Mouse (Mus musculus) liver, embryonic 11.5 days (tissue): Measurements from ENCODE around the gene Rtn4rl1. TPM values are rescaled to one million over a fixed set of nuclear protein-coding genes. Genes with fewer than 3 reads are reported as not detected.

Experiments
- ATAC-seq: fragments of 200-750 bp; cut with Nextera tagmentation; replicated peaks from 2 replicates; pipeline ENCODE4 v1.8.0; 2017; ENCODE audit warnings: moderate number of reproducible peaks, mild to moderate bottlenecking, moderate TSS enrichment, moderate library complexity; ENCODE audit not compliant: low FRiP score
- DNase-seq: peaks from one replicate; pipeline ENCODE4 v3.0.0-alpha.2; 2017; ENCODE audit warnings: low spot score
- H3K27ac ChIP-seq: fragments of 300-500 bp; sonication (generic); 2 replicates; pipeline ENCODE4 v1.5.1; 2014; ENCODE audit warnings: mild to moderate bottlenecking, low read depth, low read length, control low read depth
- H3K27me3 ChIP-seq: fragments of 300-500 bp; sonication (generic); replicated peaks from 2 replicates; pipeline ENCODE4 v1.6.1; 2014; ENCODE audit warnings: low read length, mixed read lengths; ENCODE audit not compliant: control insufficient read depth, insufficient read depth
- H3K36me3 ChIP-seq: fragments of 300-500 bp; sonication (generic); 2 replicates; pipeline ENCODE4 v1.6.1; 2014; ENCODE audit warnings: mild to moderate bottlenecking, low read length, moderate library complexity, mixed read lengths; ENCODE audit not compliant: control insufficient read depth, insufficient read depth
- H3K4me1 ChIP-seq: fragments of 300-500 bp; sonication (generic); replicated peaks from 2 replicates; pipeline ENCODE4 v1.6.1; 2014; ENCODE audit warnings: low read length, mixed read lengths; ENCODE audit not compliant: control insufficient read depth, insufficient read depth
- H3K4me2 ChIP-seq: fragments of 300-500 bp; sonication (generic); 2 replicates; pipeline ENCODE4 v1.6.1; 2014; ENCODE audit warnings: mild to moderate bottlenecking, control low read depth, moderate library complexity
- H3K4me3 ChIP-seq: fragments of 300-500 bp; sonication (generic); 2 replicates; pipeline ENCODE4 v1.5.1; 2014; ENCODE audit warnings: low read depth, low read length, control low read depth
- H3K9ac ChIP-seq: fragments of 300-500 bp; sonication (generic); 2 replicates; pipeline ENCODE4 v1.6.1; 2014; ENCODE audit warnings: low read depth, low read length, control low read depth
- H3K9me3 ChIP-seq: fragments of 300-500 bp; sonication (generic); 2 replicates; pipeline ENCODE4 v1.6.1; 2016; ENCODE audit warnings: low read length, inconsistent platforms, mixed read lengths; ENCODE audit not compliant: control insufficient read depth
- WGBS: fragments of 180-500 bp; shearing (Covaris S2); extraction: QIAGEN DNeasy Blood & Tissue Kit; methylation state at CpG from one replicate; pipeline ENCODE4 v1.1.7; 2014; 5-methylcytosine and 5-hydroxymethylcytosine counted together
- polyA plus RNA-seq: library from polyadenylated mRNA; unstranded; fragments of >200 nt; fragmentation: Nextera tagmentation; extraction: Ambion mirVana; gene quantifications from 2 replicates; pipeline ENCODE4 v1.2.1, GENCODE M21; 2014

Rtn4rl1 gene
- polyA plus RNA-seq, 1 experiment from 2014 or later = 2.9 TPM

- peak overlapping the region; percentile 59 for H3K4me2 ChIP-seq
- peaks cover 35% of the 10 kb centered on the region for H3K4me1 ChIP-seq
- WGBS = 67% methylated on average over 7 of the region's 7 CpGs
- ATAC-seq (no peak), DNase-seq (no peak)
- H3K36me3 ChIP-seq = no peaks in the 10 kb centered on the region
- H3K4me3 ChIP-seq = no peak overlapping the region
- 0 out of 2 replicates have a peak, but pooled peaks cover 4% of the 10 kb centered on the region for H3K27me3 ChIP-seq
- no peaks in the 10 kb centered on the region for H3K9me3 ChIP-seq
- peak overlapping the region; percentile 56 for H3K9ac ChIP-seq
- H3K27ac ChIP-seq = peak overlapping the region; percentile 95
These were observed 77.4 kb downstream of the Rtn4rl1 start for GRCm38 (mm10) chr11:75270985-75271434.

DNA sequence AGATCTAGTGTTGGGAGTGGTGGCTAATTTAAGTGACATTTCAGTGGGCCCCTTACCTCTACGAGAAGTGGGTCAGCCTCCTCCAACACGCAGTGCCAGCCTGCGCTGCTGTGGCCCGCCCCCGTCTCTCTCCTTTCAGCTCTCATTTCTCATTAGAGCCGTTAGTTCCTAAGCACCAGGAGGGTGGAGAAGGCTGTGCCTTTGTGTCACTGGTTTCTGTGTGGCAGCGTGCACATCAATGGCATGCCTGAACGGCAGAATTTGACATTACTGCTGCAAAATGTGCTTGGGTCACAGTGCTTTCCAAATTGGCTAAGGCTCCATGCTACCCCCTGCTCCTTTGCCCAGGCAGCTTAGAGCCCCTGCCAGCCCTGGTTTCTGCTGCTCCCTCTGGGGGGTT is 79.9 kb downstream of the Rtn4rl1 start:
- Histone ChIP-seq H3K4me2 (no peak overlapping the region), H3K9ac (no peak overlapping the region), H3K4me1 (peaks cover 32% of the 10 kb centered on the region), H3K4me3 (no peak overlapping the region), H3K27ac (no peak overlapping the region), H3K36me3 (no peaks in the 10 kb centered on the region), H3K9me3 (no peaks in the 10 kb centered on the region), H3K27me3 (0 out of 2 replicates have a peak, but pooled peaks cover 4% of the 10 kb centered on the region)
- no peak for ATAC-seq
- 42% methylated on average over 8 of the region's 8 CpGs for WGBS
- DNase-seq = no peak

DNA sequence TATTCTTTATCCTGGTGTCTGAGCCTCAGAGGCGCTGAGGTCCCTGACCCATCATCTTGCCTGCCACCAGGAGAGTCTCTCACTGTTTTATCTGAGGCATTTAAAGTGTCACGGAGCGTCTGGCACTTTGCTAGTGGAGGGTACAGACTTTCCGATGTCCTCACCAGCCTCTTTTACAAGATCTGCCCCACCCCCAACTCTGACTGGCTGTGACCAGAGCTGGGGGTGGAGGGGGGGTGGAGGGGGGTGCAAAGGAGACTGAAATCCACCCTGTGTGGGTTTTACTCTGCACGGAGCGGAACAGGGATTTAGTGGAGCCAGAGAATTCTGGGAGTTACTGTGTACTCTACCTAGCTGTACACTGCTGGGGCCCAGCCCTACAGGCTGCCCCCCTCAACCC is 81.5 kb downstream of the Rtn4rl1 start:
- Histone ChIP-seq H3K36me3 (no peaks in the 10 kb centered on the region), H3K4me1 (peaks cover 33% of the 10 kb centered on the region), H3K27me3 (0 out of 2 replicates have a peak, but pooled peaks cover 4% of the 10 kb centered on the region), H3K9me3 (no peaks in the 10 kb centered on the region), H3K9ac (no peak overlapping the region; the same call in 1 of the 2 replicates), H3K4me3 (no peak overlapping the region), H3K27ac (no peak overlapping the region), H3K4me2 (no peak overlapping the region)
- WGBS = 39% methylated on average over 6 of the region's 6 CpGs
- DNase-seq (no peak), ATAC-seq (no peak)

- H3K4me3 ChIP-seq = no peak overlapping the region
- 68% methylated on average over 7 of the region's 7 CpGs for WGBS
- H3K4me1 ChIP-seq = peaks cover 30% of the 10 kb centered on the region
- no peak overlapping the region for H3K27ac ChIP-seq
- no peak overlapping the region for H3K9ac ChIP-seq
- no peaks in the 10 kb centered on the region for H3K36me3 ChIP-seq
- ATAC-seq (no peak), DNase-seq (no peak)
- H3K9me3 ChIP-seq = no peaks in the 10 kb centered on the region
- no peak overlapping the region for H3K4me2 ChIP-seq
- H3K27me3 ChIP-seq = peaks cover 28% of the 10 kb centered on the region
These were observed 84.5 kb downstream of the Rtn4rl1 start for GRCm38 (mm10) chr11:75278115-75278514.

- Histone ChIP-seq H3K4me2 (peak overlapping the region; percentile 63), H3K27ac (no peak overlapping the region), H3K27me3 (peaks cover 28% of the 10 kb centered on the region), H3K9me3 (no peaks in the 10 kb centered on the region), H3K4me3 (peak overlapping the region; percentile 37), H3K36me3 (no peaks in the 10 kb centered on the region), H3K4me1 (peaks cover 28% of the 10 kb centered on the region), H3K9ac (peak overlapping the region; percentile 63)
- WGBS = 21% methylated on average over 4 of the region's 4 CpGs
- no peak for DNase-seq
- ATAC-seq = no peak
These were observed 85.4 kb downstream of the Rtn4rl1 start for GRCm38 (mm10) chr11:75279013-75279341.

GRCm38 (mm10) chr11:75279342-75280065 is 85.9 kb downstream of the Rtn4rl1 start:
- Histone ChIP-seq H3K4me2 (peak overlapping the region; percentile 63), H3K27me3 (peaks cover 26% of the 10 kb centered on the region), H3K4me3 (peak overlapping the region; percentile 37), H3K9ac (peak overlapping the region; percentile 63), H3K9me3 (no peaks in the 10 kb centered on the region), H3K27ac (peak overlapping the region; percentile 39; the same call in 1 of the 2 replicates), H3K36me3 (no peaks in the 10 kb centered on the region), H3K4me1 (peaks cover 24% of the 10 kb centered on the region)
- peak; percentile 61 for ATAC-seq
- peak; percentile 55 for DNase-seq
- 6% methylated on average over 16 of the region's 16 CpGs for WGBS

GRCm38 (mm10) chr11:75280066-75280410 is 86.5 kb downstream of the Rtn4rl1 start:
- DNase-seq (no peak), ATAC-seq (no peak)
- H3K36me3 ChIP-seq = no peaks in the 10 kb centered on the region
- peaks cover 24% of the 10 kb centered on the region for H3K27me3 ChIP-seq
- 60% methylated on average over 5 of the region's 5 CpGs for WGBS
- H3K9me3 ChIP-seq = no peaks in the 10 kb centered on the region
- H3K27ac ChIP-seq = no peak overlapping the region
- no peak overlapping the region for H3K4me3 ChIP-seq
- H3K4me1 ChIP-seq = peaks cover 22% of the 10 kb centered on the region
- no peak overlapping the region; the same call in 1 of the 2 replicates for H3K4me2 ChIP-seq
- peak overlapping the region; percentile 63 for H3K9ac ChIP-seq

DNA sequence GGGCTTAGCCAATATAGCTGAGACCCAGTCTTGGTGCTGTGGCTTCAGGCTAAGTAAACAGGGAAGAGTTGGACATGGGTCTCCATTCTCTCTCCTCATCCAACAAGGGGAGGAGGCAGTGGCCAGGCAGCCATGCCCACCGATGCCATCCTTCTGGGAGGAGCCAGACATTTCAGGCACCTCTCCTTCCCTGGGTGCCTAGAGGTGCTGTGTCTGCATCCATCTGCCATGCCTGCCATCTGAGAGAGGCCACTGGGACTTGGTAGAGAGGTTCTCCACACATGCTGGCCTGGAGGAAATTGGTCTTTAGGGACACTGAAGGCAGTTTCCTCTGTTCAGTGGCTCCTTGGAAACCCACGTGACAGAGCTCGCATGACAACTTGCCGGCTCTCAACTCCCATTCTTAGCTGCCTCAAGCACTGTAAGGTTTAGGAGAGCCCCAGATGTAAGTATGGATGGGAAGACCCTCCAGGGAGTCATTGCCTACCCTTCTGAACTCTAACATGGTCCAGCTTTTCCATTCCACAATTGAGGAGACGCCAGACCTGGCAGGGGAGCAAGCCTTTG is 86.9 kb downstream of the Rtn4rl1 start:
- peaks cover 22% of the 10 kb centered on the region for H3K4me1 ChIP-seq
- ATAC-seq = no peak
- H3K27ac ChIP-seq = no peak overlapping the region
- H3K27me3 ChIP-seq = peaks cover 24% of the 10 kb centered on the region
- no peak overlapping the region for H3K4me2 ChIP-seq
- no peak for DNase-seq
- H3K4me3 ChIP-seq = no peak overlapping the region
- no peaks in the 10 kb centered on the region for H3K9me3 ChIP-seq
- 75% methylated on average over 5 of the region's 5 CpGs for WGBS
- no peak overlapping the region for H3K9ac ChIP-seq
- no peaks in the 10 kb centered on the region for H3K36me3 ChIP-seq
